Mouse (Mus musculus): ENCODE data around the gene Mr1.

Gene Mr1

DNA sequence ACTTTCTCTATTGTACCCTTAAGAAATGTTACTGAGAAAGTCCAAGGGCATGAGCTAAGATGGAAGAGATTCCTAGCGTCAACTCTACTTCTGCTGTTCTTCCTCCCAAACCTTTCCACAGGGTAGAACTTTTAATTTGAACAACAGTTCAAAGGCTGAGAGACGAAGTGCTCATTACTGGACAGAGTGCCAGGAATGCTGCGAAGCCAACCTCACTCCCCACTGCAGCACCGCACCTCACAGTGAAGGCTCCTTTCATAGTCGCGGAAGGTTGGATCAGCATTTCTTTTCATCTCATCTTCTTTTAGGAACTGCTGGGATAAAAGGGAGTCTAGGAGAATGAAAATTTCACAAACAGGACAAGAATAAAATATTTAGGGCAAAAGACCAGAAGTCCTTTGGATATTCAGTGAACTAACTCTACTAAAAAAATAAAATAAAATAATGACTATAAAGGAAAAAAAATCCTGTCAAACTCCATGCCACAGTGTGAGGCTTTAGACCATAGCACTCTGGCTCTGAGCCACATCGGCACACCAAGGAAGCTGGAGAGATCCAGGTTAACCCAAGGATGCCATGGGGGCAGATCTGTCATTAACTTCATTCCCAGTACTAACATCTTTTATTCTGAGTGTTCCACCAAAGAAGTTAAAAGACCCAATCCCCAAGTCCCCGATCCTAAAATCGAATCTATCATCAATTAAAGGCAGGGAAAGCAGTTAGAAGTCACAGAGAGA lies 52.5 kb downstream of the Mr1 start:
- DNase-seq (ENCODE audit: low spot score in 2 of 2): no peak

DNA sequence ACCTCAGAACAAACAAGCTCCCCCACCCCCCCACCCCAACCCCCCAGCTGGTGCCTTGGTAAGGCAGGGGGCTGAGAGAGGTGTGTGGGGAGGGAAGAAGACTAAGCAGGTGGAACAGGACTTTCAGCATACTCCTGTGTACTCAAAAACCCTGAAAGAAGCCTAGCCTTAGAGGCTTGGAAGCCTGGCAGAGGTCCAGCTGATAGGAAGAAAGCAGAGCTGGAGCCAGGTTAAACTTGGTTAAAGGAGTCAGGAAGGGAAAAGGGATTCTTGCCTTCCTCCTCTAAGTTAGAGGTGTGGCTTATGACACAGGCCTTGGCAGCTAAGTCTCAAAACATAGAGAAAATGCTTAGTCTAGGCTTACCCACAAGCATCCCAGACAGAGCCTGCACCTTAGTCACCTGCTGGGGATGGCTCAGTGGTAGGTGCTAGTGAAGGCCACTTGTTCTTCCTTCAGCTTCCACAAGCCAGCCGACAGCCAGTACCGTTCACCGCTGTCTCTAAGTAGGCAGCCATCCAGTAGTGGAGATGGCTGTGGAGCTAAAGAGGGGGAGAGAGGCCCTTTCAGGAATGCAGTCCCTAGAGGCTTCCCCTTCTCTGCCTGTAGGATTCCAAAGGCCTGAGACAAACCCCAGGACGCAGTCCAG lies 53.3 kb downstream of the Mr1 start:
- DNase-seq (ENCODE audit: low spot score in 2 of 2): no peak

DNA sequence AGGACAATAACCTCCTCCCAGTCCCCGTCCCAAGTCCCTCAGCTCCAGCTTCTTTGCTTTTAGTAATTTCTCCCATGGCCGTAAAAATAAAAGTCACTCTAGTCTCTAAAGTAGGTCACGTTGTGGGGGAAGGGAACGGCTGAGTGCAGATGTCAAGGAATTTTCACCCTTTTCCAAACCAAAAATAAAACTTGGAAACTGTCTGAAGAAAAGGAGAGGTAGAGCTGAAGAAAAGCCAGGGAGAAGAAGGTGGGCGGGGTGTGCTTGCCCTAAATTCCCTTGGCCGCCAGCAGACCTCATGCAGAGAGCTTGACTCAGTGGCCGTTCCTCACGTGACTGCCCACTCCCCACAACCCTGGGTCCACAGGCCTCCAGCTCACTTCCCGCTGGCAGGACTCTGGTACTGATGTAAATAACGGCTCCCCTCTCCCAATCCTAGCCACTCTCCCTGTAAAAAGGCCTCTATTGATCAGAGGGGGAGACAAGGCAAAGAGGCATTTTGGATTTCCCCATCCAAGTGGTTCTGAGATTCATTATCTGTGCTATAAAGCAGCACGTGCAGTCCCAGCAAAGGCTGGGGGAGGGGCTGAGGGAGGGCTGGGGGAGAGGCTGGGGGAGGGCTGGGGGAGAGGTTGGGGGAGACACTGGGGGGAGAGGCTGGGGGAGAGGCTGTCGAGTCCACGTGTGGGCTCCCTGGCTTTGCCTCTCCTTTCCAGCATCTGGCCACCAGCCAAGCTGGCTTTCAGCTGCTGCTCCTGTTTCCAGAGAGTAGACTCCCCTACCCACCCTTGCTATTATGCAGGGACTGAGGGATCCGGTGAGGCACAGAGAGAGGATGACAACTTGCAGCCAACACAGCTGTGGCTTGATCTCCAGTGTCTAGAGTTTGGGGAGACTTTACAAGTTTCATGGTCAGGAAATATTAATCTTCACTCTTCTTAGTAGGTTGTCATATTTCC lies 54.5 kb downstream of the Mr1 start:
- no peak for DNase-seq (ENCODE audit: low spot score in 2 of 2)

- peak in 1 of 2 experiments; percentile 40 for DNase-seq (ENCODE audit: low spot score in 2 of 2)
These were observed 55.2 kb downstream of the Mr1 start for GRCm38 (mm10) chr1:155091374-155091841.

- no peak for DNase-seq (ENCODE audit: low spot score in 2 of 2)
These were observed 55.9 kb downstream of the Mr1 start for GRCm38 (mm10) chr1:155090736-155091135.

DNA sequence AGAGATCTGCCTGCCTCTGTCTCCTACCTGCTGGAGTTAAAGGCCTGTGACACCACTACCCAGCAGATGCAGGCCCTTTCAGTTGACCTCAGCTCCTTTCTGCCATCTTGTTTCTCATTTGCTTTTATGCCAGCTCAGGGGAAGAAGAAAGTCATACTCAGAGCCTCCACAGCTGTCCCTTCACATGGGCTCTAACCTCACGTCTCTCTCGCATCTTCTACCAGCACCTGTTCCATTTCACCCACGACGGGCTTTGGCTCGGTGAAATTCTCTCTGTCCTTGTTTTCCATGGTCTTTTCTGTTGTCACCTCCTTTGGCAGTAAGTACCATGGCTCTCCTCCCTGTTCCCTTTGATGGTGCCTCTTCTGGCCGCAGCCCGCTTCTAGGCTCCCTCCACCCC lies 56.3 kb downstream of the Mr1 start:
- DNase-seq (ENCODE audit: low spot score in 2 of 2): no peak

DNA sequence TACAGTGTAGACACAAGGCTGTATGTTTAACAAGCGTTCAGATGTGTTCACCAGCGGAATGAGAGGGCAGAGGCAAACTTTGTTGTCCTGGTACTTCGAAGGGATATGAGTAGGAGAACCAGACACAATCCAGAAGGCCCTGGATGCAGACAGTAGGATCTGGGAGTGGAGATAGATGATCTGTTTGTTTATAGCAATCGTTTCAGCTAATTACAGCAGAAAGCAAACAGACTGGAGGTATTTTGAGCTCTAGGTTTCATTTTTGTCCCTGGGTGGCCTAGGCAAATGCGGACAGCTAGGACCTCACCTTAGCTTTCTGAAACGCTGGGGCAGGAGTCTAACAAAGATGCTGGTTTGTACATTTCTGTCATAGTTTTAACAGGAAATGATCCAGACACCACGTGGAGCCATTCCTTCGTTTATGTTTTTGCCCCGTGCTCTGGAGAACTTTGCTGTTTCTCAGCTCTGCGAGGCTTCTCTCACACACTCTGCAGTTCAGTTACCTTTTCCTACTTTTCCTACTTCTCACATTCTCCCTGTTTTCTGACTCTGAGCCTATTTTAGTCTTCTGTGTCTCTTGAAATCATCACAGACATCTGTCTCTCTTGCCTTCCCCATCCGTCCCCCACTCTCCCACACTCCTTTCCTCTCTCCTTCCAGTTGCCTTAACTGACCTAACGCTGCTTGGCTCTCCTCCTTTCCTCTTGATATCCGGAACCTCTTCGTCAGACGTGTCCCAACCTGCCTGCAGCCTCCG lies 57.6 kb downstream of the Mr1 start:
- DNase-seq (ENCODE audit: low spot score in 2 of 2): no peak

DNA sequence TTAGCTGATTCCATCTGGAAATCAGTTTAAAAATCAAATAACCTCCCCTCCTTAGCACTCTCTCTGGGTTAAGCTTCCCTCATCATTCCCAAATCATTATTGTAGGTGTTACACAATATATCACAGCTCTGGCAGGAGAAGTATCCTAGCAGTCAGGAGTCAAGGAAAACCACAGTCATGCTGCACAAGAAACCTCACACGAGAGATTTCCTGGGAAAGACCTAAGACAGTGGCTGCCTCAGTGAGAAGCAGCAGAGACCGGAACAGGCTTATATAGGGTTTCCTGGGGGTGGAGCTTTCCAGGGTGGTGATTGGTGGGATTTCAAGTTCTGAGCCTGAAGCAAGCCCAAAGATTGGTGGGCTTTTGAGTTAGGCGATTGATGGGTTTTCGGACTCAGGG lies 58.6 kb downstream of the Mr1 start:
- DNase-seq (ENCODE audit: low spot score in 2 of 2): no peak

DNA sequence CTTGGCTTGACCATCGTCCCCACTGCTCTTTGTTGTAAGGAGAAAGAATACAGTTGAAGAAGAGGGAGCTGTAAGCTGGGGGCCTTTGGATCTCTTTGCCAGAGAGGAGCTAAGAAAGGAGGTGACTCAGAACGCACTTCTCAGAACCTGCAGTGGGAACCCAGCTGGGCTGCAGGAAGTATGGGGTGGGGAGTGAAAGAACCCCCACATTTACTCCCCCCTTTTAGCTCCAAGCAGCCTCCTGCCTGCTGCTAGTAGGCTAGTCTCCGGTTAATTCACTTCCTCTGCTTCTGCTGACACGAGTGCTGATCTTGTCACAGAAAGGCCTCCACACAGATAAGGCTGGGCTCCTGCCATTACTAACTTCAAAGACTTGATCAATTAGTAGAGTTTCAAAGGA lies 59.7 kb downstream of the Mr1 start:
- no peak for DNase-seq (ENCODE audit: low spot score in 2 of 2)

- DNase-seq (ENCODE audit: low spot score in 2 of 2): no peak
These were observed 60.2 kb downstream of the Mr1 start for GRCm38 (mm10) chr1:155086416-155086815.

DNA sequence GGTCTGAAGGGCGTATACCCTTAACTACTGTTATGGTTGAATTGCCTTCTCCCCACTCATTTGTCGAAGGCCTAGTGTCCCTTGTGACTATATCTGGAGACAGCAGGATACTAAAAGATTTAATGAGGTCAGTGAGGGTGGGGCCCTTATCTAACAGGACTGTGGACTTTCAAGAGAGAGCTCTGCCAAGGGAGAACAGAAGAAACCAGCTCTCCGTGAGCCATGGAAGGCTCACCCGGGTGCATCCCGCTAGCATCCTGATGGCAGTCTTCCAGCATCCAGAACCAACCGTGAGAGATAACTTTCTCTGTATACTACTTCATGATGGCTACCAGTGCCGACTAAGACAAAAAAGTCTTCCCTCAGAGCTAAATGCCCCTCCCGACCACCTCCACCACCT lies 61.8 kb downstream of the Mr1 start:
- no peak for DNase-seq (ENCODE audit: low spot score in 2 of 2)

GRCm38 (mm10) chr1:155083271-155084265 lies 63.0 kb downstream of the Mr1 start:
- DNase-seq (ENCODE audit: low spot score in 2 of 2): peak; percentile 65 to 86

DNA sequence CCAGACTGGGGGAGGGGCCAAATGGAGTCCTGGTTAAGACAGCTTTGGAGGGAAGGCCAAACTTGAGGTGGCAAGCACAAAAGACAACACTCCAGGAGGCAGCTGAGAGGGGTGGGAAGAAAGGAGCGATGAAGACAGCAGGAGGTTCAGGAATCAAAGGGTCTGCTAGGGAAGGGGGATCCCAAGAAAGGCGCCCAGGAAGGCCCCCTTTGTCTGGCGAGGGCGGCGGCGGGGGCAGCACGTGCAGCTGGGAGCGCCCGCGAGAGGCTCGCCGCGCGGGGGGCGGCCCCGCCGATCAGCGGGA lies 63.7 kb downstream of the Mr1 start:
- DNase-seq (ENCODE audit: low spot score in 2 of 2): peak in 1 of 2 experiments; percentile 49

- no peak for DNase-seq (ENCODE audit: low spot score in 2 of 2)
These were observed 64.3 kb downstream of the Mr1 start for GRCm38 (mm10) chr1:155082158-155082964.

GRCm38 (mm10) chr1:155077675-155078074 lies 68.9 kb downstream of the Mr1 start:
- no peak for DNase-seq (ENCODE audit: low spot score in 2 of 2)

Measured in spleen, postnatal 10 days (tissue).